Mouse (Mus musculus) regulatory T cell (primary cell): ENCODE results near the gene Crybb1.

Source experiments
- in situ Hi-C: fragments of 300-600 bp; cut with MboI, MseI; formaldehyde crosslinking; loops from one replicate; pipeline ENCODE4 v1.15.1; 2025; ENCODE audit warnings: high pct_unique_total_duplicates

The Crybb1 gene

DNA sequence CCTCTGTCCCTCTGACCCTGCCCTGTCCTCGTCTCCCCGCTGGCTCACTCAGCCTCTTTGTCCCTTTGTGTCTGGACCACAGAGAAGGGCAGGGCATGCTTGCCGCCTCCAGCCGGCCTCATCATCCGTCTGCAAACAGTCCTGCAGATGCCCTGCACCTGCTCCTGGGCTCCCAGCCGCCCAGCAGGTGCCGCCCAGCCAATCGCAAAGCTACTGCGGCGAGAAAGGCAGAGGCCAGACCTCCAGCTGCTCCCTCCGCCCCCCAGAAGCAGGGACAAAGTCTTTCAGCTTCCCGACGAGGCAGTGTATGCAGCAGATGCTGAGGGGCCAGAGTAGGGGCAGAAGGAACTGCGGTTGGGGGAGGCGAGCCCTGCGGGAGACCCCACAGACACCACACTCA, 18.2 kb upstream of the Crybb1 start:
- in situ Hi-C loops = no loop called here

DNA sequence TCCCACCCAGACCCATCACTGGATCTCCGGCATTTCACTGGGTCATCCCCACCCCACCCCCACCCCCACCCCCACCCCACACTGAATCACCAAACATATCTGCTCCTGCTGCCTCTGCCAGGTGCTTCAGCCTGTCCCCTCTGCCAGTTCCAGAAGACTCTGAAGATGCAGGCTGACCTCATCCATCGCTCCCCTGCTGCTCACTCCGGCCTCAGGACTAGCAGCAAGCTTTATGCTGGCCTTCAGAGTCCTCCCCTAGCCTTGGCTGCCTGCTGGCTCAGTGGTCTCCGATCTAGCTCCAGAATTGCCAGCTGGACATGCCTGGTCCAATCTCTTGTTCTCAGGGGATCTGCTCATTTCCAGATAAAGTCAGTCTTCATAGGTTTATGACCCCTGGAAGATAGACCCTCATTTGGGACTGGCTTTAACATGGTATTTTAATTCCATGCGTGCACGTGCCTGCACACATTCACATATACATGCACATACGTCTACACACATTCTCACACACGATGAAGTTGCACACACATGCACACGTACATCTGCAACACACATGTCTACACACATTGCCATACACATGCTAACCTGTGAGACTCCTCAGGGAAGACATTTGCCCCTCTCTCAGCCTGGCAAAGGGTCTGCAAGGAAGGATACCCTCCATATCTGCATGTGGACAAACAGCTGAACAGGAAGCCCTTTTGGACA, 17.6 kb upstream of the Crybb1 start:
- in situ Hi-C loops = no loop called here

DNA sequence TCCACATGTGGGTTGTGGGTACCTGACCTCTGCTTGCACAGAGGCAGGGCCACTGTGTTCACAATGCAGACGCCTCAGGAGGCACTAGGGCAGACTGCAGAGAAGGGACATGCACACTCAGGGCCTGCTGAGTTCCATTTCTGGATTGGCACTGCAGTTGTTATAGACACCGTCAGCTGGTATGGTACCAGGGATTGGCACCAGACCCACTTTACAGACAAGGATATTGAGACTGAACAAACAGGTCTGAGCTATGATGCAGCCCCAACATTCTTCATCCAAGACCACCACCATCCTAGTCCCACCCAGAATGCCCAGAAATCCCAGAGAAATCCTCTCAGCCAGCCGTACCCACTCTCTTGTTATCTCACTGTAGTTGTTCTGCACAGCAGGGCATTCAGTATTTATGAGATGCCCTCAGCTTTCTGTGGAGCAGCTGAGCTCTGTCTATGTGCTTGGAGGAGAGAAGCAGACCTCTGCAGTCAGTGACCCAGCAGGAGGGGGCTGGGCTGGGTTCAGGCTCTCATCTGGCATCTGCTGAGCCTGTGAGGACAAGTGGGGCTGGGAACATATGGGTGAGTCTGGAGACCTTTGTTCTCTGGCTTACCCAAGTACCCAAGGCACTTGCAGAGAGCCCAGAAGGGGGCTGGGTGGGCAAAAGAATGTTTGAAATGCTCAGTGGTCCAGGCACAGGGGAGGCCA, 16.7 kb upstream of the Crybb1 start:
- in situ Hi-C loops = no loop called here

DNA sequence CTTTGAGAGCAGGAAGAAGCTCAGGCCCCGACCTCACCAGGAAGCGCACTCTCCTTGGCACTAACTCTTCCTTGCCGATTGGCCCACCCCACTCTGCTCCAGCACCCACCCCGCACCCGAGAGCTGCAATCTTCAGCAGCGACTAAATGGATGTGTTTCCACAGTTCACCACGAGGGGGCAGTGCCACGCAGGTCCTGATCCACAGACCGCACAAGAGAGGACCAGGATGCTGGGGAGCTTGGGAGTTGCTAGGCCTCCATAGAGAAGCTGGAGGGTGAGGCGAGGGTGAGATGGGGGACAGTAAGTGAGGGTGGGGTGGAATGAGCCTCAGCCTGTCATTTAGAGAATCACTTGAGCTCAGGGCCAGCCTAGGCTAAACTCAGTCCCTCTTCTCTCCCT, 14.9 kb upstream of the Crybb1 start:
- in situ Hi-C loops = loop anchor here (5.0 kb wide), 1 partner anchor 97 kb away; no protein-coding TSS in a partner anchor

DNA sequence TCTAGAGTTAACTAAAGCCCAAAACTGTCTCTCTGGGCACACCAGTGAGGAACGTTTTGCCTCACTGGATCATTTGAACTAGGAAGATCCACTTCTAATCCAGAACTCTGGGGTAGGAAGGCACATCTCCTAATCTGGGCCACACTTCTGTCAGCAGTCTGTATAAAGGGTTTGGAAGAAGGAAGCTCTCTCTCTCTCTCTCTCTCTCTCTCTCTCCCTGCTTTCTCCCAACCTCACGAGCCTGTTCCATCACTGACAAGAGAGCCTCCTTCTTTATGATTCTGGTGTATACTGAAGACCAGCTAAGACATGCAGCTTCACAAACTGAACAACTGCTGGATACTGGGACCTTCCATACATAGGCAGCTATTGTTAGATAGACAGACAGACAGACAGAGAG, 13.8 kb upstream of the Crybb1 start:
- in situ Hi-C loops = loop anchor here (5.0 kb wide), 1 partner anchor 95 kb away; no protein-coding TSS in a partner anchor

DNA sequence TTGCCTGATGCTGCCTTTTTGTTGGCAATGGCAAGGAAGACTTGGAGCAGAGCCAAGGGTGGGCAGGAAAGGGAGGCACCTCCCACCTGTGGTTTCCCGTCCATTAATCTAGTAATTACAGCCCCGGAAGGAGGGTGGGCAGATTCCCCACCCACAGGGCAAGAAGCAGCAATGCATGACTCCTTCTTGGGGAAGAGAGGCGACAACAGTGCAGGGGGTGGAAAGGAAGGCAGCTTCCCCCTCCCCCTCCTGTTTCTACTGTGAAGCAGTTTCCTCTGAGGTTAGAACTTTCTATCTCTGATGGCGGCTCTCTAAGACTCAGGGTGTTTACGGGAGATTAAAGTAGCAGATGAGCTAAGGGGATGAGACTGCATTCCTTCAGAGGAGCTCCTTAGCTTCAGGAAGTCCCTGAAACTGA, 13.2 kb upstream of the Crybb1 start:
- in situ Hi-C loops = loop anchor here (5.0 kb wide), 1 partner anchor 95 kb away; no protein-coding TSS in a partner anchor

DNA sequence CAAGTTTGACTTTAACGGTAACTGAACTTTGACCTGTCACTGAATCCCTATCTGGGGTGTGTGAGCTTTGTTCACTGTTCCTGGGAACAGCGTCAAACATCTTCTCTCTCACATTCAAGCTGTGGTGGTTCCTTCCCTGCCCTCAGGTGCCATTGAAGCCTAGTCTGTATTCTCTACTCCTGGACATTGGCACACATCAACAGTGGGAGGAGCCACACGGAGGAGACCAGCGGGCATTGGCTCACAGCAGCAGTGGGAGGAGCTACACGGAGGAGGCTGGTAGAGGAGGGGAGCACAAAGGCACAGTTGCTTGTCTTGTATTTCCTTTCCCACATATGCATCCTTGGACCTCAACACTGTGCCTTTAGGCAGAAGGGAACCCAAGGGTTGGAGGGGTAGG, 12.6 kb upstream of the Crybb1 start:
- in situ Hi-C loops = loop anchor here (5.0 kb wide), 1 partner anchor 94 kb away; no protein-coding TSS in a partner anchor

DNA sequence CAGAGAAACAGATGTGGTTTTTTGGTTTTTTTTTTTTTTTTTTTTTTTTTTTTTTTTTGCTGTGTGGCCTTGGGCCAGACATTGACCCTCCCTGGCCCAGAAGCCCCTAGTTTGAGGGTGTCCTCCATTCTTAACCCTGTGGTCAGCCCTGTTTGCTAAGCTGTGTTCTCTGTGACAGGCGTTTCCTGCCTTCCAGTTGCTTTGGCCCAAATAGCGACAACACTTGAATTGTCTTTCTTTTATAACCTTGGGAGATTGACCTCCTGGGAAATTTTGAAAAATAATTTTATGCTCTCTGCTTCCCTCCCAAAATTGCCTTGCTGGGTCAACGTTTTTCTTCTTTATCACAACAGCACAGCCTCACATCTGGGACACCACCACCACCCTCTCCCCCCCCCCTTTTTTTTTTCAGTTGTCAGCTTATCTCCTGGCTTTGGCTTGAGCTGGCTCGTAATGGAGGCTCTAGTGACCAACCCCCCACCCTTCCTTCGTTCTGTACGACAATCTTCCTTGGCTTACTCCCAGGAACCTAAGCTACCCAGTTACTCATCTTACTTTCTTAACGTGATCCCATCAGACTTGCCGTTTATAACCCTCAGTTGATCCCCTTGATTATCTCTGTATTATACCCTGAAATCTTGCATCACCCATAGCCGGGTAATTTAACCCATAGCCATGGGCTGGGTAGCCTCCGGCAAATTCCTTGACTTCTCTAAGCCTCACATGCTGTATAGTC, 11.9 kb upstream of the Crybb1 start:
- in situ Hi-C loops = loop anchor here (5.0 kb wide), 1 partner anchor 94 kb away; no protein-coding TSS in a partner anchor

DNA sequence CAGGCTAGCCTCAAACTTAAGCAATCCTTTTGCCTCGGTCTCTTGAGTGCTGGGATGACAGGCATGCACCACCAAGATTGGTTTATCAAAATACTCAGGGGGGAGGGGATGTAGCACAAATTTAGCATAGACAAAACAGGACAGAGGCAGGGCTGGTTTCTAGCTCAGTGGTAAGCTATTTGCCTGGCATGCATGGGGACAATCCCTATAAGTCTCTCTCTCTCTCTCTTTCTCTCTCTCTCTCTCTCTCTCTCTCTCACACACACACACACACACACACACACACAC, 11.4 kb upstream of the Crybb1 start:
- in situ Hi-C loops = loop anchor here (5.0 kb wide), 1 partner anchor 93 kb away; no protein-coding TSS in a partner anchor

DNA sequence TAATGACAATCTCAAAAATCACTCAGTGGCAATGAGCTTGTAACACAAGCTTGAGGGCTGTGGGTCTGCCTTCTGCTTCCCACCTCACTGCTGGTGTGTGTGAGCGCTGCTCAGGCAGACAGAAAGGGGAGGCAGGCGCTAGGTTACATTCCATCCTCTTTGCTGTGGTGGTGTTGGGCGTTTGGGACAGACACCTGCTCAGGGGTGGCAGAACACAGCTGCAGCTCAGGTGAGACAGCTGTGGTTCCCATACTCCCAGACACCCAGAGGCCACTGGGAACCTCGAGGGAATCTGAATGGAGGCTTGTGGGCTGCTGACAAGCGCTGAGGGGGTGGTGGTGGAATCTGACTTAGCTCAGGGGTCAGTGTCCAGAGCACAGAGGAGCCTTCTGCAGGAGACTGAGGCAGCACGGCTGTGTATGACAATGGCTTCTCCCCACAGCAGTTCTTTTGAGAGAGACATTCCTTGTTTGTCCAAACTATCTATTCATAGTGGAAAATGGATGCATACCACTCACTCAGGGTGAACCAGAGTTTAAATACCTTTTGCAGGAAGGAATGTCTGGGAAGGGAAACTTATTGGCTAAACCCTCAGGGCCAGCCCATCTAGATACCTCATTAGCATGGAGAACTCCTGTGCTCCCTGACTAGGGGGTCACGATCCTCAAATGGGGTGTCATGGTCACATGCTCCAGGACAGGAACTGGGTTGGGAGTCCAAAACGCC, 10.6 kb upstream of the Crybb1 start:
- in situ Hi-C loops = loop anchor here (5.0 kb wide), 2 partner anchors 92 to 182 kb away; no protein-coding TSS in a partner anchor

DNA sequence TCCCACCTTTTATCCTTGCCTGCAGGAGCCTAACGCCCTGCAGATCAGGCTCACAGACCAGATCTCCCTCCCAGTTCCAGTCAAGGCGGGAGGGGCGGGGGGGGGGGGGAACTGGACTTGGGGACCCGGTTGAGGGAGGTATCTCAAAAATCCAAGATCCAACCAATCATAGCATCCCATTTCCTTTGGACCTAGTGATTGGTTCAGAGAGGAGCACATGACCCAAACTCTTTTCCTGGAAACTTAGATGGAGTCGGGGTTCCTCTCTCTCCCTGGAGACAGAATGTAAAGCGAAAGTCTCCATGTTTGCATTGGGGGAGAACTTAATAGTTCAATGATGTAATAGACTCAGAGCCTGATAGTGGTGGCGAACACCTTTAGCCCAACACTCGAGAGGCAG, 8.2 kb upstream of the Crybb1 start:
- in situ Hi-C loops = loop anchor here (5.0 kb wide), 1 partner anchor 180 kb away; no protein-coding TSS in a partner anchor

DNA sequence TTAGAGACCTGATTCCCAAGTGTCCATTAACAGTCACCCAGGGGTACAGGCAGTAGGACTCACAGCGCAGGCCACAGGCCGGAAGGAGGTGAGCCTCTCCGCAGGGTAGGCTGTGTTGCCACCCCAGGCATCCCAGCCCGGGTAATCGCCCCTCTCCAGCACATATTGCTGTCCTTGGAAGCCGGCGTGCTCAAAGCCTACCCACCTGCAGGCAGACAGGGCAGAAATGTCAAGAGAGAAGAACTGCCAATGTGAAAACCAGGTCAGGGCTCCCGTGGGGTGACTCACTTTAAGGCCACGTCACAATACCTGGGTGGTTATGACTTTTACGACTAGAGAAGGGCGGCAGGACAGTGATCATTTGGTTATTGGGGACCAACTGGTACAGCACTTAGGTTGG, 6.5 kb upstream of the Crybb1 start:
- in situ Hi-C loops = loop anchor here (5.0 kb wide), 1 partner anchor 178 kb away; no protein-coding TSS in a partner anchor

DNA sequence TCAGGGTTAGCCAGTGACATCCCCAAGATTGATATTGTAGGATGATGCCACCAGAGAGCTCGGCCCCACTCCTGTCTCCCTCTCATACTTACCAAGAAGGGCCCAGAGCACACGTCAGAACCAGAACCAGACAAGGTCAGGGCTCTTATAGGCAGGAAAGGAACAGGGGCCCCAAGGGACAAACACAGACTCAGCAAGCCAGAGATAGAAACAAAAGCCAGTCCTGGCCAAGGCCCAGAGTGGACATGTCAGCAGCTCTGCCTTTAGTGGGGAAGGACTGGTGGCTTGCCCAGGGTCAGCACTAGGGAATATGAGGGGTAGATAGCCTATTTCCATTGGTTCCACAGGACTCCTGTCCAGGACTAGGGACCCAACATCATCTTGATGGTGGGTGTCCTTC, 3.2 kb upstream of the Crybb1 start, which contains the start of gene Cryba4:
Cryba4 (minus strand) TSS at position 119 of the 400 bp plus-strand sequence.
- in situ Hi-C loops = loop anchor here (10.0 kb wide), 1 partner anchor 1732 kb away; no protein-coding TSS in a partner anchor

DNA sequence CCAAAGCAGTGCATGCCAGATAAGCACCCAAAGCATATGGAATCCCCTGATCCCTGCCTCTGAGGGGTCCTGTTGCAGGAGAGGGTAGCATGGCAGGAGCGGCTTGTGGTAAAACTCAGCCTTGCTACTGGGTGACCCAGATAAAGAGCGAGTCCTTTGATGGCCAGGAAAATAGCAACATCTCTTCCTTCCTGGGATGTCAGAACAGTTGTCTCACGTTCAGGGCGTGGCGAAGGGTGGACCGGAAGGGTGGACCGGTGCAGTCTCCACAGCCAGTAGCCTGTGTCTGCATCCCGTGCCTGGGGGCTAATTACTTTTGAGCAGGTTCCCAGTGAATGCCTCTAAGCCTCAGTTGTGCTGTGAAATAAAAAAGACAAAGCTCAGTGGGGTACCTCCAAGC, 2.4 kb upstream of the Crybb1 start:
- in situ Hi-C loops = loop anchor here (10.0 kb wide), 1 partner anchor 1732 kb away; no protein-coding TSS in a partner anchor

DNA sequence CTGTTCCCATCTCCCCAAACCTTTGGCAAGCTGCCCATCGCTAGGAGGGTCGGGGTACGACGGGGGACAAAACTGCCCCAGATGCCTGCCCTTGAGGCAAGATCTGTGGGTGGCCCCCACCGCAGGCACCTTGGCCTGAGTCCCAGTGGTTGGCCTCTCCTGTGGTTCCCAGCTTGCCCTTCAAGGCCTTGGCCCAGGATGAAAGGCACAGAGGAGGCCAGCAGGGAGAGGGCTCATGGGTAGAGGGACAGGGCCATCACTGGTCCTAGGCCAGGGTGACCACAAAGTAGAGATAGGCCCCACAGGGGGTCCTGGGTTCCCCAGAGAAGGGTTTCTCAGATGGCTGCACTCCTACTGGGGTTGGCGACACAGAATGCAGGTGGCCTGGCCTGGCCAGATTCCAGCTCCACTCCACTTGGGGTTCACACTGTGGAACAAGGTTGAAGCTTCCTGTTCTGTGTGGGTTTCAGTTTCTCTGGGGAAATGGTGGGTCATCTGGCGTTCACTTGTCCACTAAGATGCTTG, 1.3 kb upstream of the Crybb1 start:
- in situ Hi-C loops = loop anchor here (10.0 kb wide), 1 partner anchor 1730 kb away; no protein-coding TSS in a partner anchor

DNA sequence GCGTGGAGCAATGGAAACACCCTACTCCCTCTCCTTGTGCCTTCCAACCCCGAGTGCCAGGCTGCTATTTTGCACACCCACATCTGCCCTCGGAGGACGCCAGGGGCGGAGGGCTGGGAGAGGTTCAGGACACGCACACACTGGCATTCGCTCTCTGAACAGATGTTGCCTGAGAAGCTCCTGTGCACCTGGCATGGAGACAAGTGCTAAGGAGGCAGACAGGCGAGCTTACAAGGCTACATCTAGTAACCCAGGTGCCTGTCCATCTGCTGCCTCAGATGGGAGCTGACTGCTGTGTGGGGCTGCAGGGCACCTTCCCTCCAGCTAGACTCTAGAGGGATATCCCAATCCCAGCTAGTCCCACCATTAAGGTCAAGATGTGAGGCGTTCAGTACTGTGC, 842 bp downstream of the Crybb1 start:
- in situ Hi-C loops = loop anchor here (10.0 kb wide), 1 partner anchor 1728 kb away; no protein-coding TSS in a partner anchor

DNA sequence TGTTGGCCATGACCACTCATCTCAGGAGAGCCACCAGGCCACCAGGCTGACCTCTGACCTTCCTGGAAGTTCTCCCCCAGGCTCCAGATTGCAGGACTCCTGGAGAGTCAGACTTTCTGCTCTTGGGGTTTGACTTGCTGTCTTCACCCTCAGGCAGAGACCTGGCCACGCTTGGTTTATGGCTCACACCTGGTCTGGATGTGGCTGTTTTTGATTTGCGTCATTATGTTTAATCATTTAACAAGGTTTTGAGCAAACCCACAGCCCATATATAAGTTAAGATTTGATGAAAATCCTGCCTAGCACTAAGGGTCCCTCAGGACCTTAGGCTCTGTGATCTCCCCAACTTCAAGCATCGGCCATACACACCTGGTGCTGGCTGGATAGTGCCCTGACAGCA, 2.3 kb downstream of the Crybb1 start:
- in situ Hi-C loops = loop anchor here (10.0 kb wide), 1 partner anchor 1727 kb away; no protein-coding TSS in a partner anchor

DNA sequence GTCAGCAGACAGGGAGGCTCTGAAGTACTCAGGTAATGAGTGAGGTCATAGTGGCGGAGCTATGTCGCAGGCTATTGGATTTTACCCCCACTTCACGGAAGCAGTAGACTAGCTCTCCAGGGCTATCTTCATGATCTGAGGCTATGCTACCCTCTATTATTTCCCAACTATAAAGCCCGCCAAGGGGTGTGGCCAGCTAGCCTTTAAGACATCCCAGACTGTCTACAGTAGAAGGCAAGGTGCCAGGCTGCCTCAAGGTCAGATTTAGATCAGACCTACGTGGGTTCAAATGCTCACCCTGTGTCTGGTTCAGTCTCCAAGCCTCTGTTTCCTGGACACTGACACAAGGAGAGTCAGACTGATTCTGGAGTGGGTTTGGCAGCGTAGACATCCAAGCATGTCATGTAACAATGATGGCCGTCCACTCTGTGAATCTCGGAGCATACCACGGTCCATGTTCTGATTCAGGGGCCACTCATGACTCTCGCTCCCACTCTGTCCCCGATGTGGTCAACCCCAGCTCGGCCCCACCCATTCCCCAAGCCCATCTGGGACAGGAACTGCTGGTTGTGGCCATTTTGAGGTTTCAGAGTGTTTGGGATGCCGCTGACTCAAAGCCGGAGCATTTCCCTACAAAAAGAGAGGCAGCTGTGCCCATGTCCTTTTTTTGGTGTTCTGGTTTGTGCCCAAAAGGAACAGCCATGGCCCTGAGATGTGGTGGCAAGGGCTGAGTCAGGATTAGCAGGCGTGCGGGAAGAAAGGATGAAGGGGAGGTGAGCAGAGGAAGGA, 4.4 kb downstream of the Crybb1 start:
- in situ Hi-C loops = loop anchor here (10.0 kb wide), 1 partner anchor 1725 kb away; no protein-coding TSS in a partner anchor

DNA sequence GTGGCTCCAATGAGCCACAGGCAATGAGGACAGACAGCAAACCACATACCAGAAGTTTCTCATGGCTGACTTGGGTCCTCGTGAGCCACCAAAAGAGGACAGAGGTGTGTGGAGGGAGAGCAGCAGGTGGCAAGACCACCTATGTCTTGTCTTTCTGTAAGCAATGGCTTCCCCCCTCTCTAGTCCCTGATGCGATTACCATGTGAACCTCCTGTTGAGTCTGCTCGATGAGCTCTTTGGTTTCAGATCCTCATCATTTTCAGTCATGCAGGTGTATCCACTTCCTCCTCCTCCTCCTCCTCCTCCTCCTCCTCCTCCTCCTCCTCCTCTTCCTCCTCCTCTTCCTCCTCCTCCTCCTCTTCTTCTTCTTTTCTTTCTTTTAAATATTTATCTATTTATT, 5.2 kb downstream of the Crybb1 start:
- in situ Hi-C loops = no loop called here

DNA sequence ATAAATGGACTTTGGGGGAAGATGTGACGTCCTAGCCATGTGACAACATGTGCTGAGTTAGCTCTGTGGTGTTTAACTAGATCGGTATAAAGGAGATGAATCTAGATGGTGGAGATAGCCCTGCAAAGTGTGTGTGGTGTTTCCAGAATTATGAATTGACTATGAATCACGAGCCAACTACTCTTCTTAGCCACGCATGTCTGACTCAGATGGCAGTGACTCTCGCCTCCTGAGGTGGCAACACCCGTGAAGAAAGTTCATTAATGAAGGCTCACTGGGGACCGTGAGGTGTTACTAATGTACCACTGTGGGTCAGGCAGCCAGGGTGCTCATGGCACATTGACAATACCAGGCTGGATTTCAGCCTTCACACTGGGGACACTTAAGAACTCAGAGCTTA, 8.5 kb downstream of the Crybb1 start:
- in situ Hi-C loops = no loop called here
